Mouse (Mus musculus) layer of hippocampus, adult 11-12 months (tissue): ENCODE data around the gene Clasp1.

Source experiments
- DNase-seq: peaks from one replicate; pipeline ENCODE4 v3.0.0; 2022; ENCODE audit warnings: low spot score

The Clasp1 gene

GRCm38 (mm10) chr1:118498311-118498710 lies 109.5 kb downstream of the Clasp1 start:
- DNase-seq: peak; percentile 78

- no peak for DNase-seq
Measured at GRCm38 (mm10) chr1:118500606-118501005, 111.7 kb downstream of the Clasp1 start.

- DNase-seq: no peak
Measured at GRCm38 (mm10) chr1:118501691-118502090, 112.8 kb downstream of the Clasp1 start.

- no peak for DNase-seq
Measured at GRCm38 (mm10) chr1:118505746-118506145, 116.9 kb downstream of the Clasp1 start.

GRCm38 (mm10) chr1:118510996-118511395 lies 122.1 kb downstream of the Clasp1 start:
- no peak for DNase-seq

- DNase-seq: no peak
Measured at GRCm38 (mm10) chr1:118511738-118512530, 123.1 kb downstream of the Clasp1 start.

GRCm38 (mm10) chr1:118516256-118516655 lies 127.4 kb downstream of the Clasp1 start:
- no peak for DNase-seq

- DNase-seq: no peak
Measured at GRCm38 (mm10) chr1:118523161-118523560, 134.3 kb downstream of the Clasp1 start.

GRCm38 (mm10) chr1:118525336-118525735 lies 136.5 kb downstream of the Clasp1 start:
- no peak for DNase-seq

- DNase-seq: no peak
Measured at GRCm38 (mm10) chr1:118529213-118529612, 140.4 kb downstream of the Clasp1 start.

- DNase-seq: peak; percentile 55
Measured at GRCm38 (mm10) chr1:118531259-118531658, 142.4 kb downstream of the Clasp1 start.

- DNase-seq: no peak
Measured at GRCm38 (mm10) chr1:118536021-118536420, 147.2 kb downstream of the Clasp1 start.

GRCm38 (mm10) chr1:118539046-118539445 lies 150.2 kb downstream of the Clasp1 start:
- no peak for DNase-seq

GRCm38 (mm10) chr1:118542880-118543279 lies 154.0 kb downstream of the Clasp1 start:
- DNase-seq: no peak

- no peak for DNase-seq
Measured at GRCm38 (mm10) chr1:118548769-118549168, 159.9 kb downstream of the Clasp1 start.

GRCm38 (mm10) chr1:118551152-118551551 lies 162.3 kb downstream of the Clasp1 start:
- peak; percentile 28 for DNase-seq

- peak; percentile 44 for DNase-seq
Measured at GRCm38 (mm10) chr1:118552071-118552470, 163.2 kb downstream of the Clasp1 start.

- DNase-seq: no peak
Measured at GRCm38 (mm10) chr1:118553045-118553444, 164.2 kb downstream of the Clasp1 start.

- DNase-seq: no peak
Measured at GRCm38 (mm10) chr1:118553451-118553850, 164.6 kb downstream of the Clasp1 start.

- DNase-seq: no peak
Measured at GRCm38 (mm10) chr1:118554961-118555360, 166.1 kb downstream of the Clasp1 start.

GRCm38 (mm10) chr1:118559716-118560115 lies 170.9 kb downstream of the Clasp1 start:
- no peak for DNase-seq

- DNase-seq: no peak
Measured at GRCm38 (mm10) chr1:118564561-118564960, 175.7 kb downstream of the Clasp1 start.

GRCm38 (mm10) chr1:118567659-118568058 lies 178.8 kb downstream of the Clasp1 start:
- no peak for DNase-seq

GRCm38 (mm10) chr1:118580174-118580702 lies 191.4 kb downstream of the Clasp1 start:
- no peak for DNase-seq
